Mouse (Mus musculus) adrenal gland, adult 8-10 months (tissue): ENCODE results near the gene Olfr465-ps1. TPM values are rescaled to one million over a fixed set of nuclear protein-coding genes. Genes with fewer than 3 reads are reported as not detected.

ENCODE experiments used
- DNase-seq: peaks from one replicate; pipeline ENCODE4 v3.0.0; 2022
- total RNA-seq, 4 experiments: library from RNA; stranded (reverse); gene quantifications; 2 replicates each; pipeline ENCODE4 v1.2.4; 2022

Gene Olfr465-ps1
- total RNA-seq = not detected

DNA sequence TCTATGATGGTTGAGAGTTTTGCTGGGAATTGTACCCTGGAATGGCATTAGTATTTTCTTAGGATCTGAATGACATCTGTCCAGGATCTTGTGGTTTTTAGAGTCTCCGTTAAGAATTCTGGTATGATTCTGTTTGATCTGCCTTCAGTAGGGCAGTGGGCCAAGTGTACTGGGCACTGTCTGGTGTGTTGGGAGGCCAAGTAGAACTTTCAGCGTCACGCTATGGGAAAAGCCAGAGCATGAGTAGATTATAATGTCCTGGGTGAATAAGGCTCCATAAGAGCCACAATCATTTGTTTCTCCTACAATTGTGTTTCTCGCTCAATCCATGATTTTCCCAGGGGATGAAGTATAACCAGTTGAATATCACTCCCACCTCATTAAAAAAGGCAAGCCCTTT, at the start of gene Olfr465-ps1:
TSS of gene Olfr465-ps1 (plus strand) at position 301 of the 400 bp plus-strand sequence.
- no peak for DNase-seq

- DNase-seq = no peak
Observed at GRCm38 (mm10) chr13:65095923-65096322, 42.0 kb upstream of the Olfr465-ps1 start.

DNA sequence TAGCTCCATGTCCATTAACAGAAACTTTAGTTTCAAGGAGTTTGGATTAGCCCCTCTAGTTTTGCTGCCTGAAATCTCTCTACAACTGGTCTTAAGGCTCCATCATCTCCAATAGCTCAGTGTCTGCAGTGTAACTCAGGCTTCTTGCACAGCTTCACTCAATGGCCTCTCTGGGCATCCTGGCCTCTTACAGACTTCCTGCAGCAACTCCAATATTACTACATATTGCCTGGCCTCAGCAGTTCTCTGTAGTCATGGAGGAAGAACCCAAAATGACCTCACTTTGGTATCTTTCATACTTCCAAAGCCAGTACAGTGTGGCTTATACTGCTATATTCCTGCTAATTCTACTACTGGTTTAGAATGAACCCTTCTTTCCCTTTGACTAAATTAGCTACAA, 40.9 kb upstream of the Olfr465-ps1 start:
- no peak for DNase-seq

DNA sequence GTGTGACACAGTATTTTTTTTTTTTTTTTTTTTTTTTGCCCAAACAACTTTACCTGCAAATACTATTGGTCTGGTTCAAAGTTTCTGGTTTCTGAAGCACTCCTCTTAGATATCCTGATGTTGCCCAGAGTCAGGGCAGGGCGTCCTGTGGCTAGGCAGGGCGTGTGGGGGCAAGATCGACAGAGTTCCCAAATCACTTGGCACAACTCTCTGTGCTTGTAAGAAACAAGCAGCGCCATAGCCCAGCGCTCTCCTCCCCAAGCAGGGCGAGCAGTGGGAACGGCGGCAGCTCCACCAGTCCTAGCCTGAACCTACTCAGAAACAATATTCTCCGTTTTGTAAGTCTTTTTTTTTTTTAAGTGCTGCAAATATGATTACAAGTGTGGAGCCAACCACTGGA, 37.2 kb upstream of the Olfr465-ps1 start:
- no peak for DNase-seq

GRCm38 (mm10) chr13:65101232-65101631, 36.7 kb upstream of the Olfr465-ps1 start:
- no peak for DNase-seq

DNA sequence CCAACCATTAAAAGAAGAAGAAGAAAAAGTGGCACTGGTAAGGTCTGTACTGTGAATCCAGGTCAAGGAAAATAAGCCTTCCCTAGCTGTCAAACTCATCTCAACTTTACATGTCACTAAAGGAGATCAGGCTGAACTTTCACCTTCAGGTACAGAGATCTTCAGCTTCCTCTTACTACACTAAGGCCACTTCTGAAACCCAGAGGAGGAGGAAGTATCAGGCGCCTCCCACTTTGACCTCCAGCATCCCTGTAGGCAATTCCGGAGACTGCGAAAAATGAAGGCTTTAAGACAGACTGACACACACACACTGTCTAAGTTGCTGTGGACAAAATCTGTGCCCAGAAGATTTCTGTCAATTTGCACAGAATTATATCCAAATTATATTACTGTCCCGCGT, 25.9 kb upstream of the Olfr465-ps1 start:
- no peak for DNase-seq

DNA sequence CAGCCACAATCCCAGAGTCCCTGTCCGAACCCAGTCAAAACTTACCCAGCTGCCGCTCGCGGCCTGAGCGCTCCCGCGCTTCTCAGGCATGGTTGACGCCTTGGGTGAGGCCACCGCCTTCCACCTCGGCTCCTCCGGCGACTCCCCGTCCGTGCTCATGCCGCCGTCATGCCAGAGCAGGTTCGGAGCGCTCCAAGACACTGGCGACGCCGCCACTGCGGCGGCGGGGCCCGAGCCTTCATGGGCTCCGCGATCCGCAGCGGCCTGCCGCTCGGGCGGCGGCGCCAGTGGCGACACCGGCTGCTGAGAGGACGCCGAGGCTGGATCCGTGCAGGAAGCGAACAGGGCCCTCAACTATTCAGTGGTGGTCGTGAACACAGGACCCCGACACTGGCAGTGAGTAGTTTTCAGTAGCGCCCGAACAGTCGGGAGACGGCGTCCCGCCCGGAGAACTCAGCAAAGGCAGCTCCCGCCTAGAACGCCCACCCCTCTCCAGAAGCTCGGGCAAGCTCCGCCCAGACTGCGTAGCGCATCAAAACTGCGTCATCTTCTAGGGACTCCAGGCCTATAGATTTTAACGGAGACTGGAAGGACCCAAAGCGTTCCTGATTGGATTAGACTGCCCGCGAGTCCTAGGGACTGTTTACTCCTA, 25.3 kb upstream of the Olfr465-ps1 start, which contains the start of gene Mfsd14b:
TSS of gene Mfsd14b (minus strand) at position 517 of the 652 bp plus-strand sequence.
- peak; percentile 90 for DNase-seq

DNA sequence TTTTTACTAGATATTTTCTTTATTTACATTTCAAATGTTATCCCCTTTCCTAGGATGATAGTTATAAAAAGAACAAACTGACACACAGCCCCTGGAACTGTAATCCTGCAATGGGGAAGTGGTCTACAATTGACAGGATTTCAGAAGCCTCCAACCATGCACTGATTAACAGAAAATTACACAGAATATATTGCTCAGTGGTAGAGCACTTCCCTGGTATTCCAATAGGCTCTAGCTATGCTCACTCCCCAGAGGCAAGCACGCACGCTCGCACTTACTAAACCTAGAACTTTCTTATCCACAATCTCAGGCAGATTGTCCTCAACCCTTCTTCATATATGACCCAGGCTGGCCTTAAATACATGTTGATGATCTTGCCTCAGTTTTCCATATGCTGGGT, 24.6 kb upstream of the Olfr465-ps1 start:
- no peak for DNase-seq

DNA sequence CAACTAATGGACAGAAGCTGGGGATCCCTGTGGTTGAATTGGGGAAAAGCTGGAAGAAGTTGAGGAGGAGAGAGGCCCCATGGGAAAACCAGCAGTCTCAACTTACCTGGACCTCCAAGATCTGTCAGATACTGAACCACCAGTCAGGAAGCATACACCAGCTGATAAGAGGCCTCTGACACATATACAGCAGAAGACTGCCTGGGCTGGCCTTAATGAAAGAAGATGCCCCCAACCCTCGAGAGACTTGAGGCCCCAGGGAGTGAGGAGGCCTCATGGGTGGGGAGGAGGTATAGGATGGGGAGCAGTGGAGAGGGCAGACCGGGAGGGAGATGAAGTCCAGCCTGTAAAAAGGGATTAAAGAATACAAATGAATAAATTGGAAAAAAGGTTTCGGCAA, 16.9 kb upstream of the Olfr465-ps1 start:
- no peak for DNase-seq

GRCm38 (mm10) chr13:65122111-65122510, 15.8 kb upstream of the Olfr465-ps1 start:
- no peak for DNase-seq

- no peak for DNase-seq
Observed at GRCm38 (mm10) chr13:65127063-65127847, 10.6 kb upstream of the Olfr465-ps1 start.

DNA sequence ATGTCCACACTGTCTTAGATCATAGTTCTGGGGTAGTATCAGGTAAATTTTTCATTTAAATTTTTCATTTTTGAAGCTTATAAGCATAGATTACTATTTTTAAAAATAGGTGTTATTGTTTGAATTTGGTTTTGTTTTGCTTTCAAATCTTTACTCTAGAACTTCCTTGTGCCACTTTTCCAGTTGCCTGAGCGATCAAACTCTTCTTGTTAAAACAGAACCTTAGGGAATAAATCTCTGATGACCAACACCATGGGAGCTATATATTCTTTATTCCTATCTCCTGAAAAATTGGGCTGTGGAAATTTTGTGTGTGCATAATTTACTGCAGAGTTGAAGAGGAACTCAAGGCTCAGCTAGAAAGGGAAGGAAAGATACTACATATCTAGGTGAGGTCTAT, 12.1 kb downstream of the Olfr465-ps1 start, which contains the start of gene Olfr466:
TSS of gene Olfr466 (plus strand) at position 301 of the 400 bp plus-strand sequence.
- no peak for DNase-seq

DNA sequence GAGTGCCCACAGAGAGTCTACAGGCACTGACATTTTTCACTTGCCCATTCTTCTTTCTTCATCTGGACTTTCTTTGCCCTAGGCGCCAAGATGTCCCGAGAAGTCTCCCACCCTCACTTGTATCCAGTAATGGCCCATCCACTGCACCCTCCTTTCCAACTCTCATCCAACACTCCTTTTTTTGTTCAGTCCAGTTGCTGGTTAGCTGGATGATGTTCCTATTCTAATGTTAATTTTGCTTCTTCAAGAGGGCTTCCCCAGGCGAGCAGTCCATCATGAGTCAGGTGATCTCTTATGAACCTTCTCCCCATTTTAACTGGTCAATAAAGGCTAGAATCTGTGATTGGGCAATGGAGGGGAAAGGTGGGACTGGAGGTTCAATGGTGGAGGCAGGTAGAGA, 36.2 kb downstream of the Olfr465-ps1 start:
- no peak for DNase-seq

DNA sequence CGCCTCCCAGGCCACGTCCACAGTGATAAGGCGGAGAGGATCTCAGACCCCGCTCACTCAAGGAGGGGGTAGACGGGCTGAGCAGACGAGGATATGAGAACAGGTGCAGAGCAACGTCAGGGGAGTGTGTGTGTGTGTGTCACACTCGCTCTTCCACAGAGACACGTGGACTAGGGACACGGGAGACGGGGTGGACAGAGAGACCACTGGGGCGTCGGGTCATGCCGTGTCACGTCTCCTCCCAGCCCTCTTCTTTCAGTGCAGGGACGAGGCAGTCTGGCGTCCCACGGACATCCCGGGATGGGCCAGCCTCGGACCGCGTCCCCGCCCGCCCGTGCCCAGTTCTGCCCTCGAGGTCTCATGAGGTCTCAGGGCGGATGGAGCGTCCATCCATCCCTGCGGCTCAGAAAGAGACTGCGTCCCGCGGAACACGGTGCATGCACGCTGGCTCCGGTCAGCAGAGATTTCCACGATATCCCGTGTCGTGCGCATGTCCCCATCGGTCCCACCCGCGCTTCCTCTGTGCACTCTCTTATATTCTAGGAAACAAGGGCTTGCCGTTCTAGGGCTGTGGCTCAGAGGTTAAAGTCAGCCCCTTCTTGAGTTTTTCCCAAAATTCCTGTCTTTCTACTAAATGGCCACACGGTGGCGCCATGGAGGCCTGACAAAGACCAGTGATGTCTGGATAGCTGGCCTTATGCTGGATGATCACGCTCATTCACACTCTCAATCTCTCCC, 38.0 kb downstream of the Olfr465-ps1 start:
- DNase-seq = peak; percentile 4

GRCm38 (mm10) chr13:65176472-65177091, 38.7 kb downstream of the Olfr465-ps1 start:
- no peak for DNase-seq

Other genes with a start within 250 kb of the Olfr465-ps1 start
- gene Cntnap3, start 234.1 kb upstream of the Olfr465-ps1 start, total RNA-seq = under 1 TPM in 3 of 4 experiments, not detected in 1; 0.03 to 0.06 (median 0.05) TPM
- gene Spata31, start 220.7 kb upstream of the Olfr465-ps1 start, total RNA-seq = not detected
- gene Spata31d1c, start 105.0 kb upstream of the Olfr465-ps1 start, total RNA-seq = not detected
- not detected for gene Prss47, start 85.3 kb upstream of the Olfr465-ps1 start, total RNA-seq
- 10 to 100 TPM; 42.3 to 48.7 (median 45.9) TPM for gene Mfsd14b, start 25.1 kb upstream of the Olfr465-ps1 start, total RNA-seq
- gene Olfr466, start 12.2 kb downstream of the Olfr465-ps1 start, total RNA-seq = not detected
- under 1 TPM; 0.30 to 0.40 (median 0.33) TPM for gene Nlrp4f, start 67.9 kb downstream of the Olfr465-ps1 start, total RNA-seq
- gene Gm10775, start 121.5 kb downstream of the Olfr465-ps1 start, total RNA-seq = under 1 TPM in 1 of 4 experiments, not detected in 3; 0.28 TPM
- gene Zfp369, start 140.7 kb downstream of the Olfr465-ps1 start, total RNA-seq = 10 to 100 TPM; 24.5 to 41.4 (median 32.6) TPM